Mouse (Mus musculus) gastrocnemius, postnatal 36 days (tissue): ENCODE measurements around the gene Nr2e3. TPM values are rescaled to one million over a fixed set of nuclear protein-coding genes. Genes with fewer than 3 reads are reported as not detected.

Source experiments
- total RNA-seq, 2 experiments: library from RNA; stranded (reverse); gene quantifications; 2 replicates each; pipeline ENCODE4 v1.2.3; 2021

Gene Nr2e3
- total RNA-seq, 2 experiments from 2014 or later, result not detected

Other genes starting within 250 kb of the Nr2e3 start
- 1 to 10 TPM; 8.1 to 9.8 TPM for gene Senp8, start 209.9 kb downstream of the Nr2e3 start, total RNA-seq
- 1 to 10 TPM; 7.4 to 8.3 TPM for gene Myo9a, start 209.8 kb downstream of the Nr2e3 start, total RNA-seq